Mouse (Mus musculus) left cerebral cortex, postnatal 25 days (tissue): ENCODE results near the gene Tescl. TPM values are rescaled to one million over a fixed set of nuclear protein-coding genes. Genes with fewer than 3 reads are reported as not detected.

ENCODE experiments used
- DNase-seq, 2 experiments: peaks; one replicate each; pipeline ENCODE4 v3.0.0; 2022; ENCODE audit warnings: low spot score in 2 of 2, mixed read lengths in 1 of 2
- intact Hi-C: fragments of 180-260 bp; cut with DNase I; formaldehyde crosslinking; loops from one replicate; pipeline ENCODE4 v1.15.1; 2025
- total RNA-seq, 2 experiments: library from RNA; stranded (reverse); gene quantifications; 2 replicates each; pipeline ENCODE4 v1.2.3; 2021

Gene Tescl
- total RNA-seq, 2 experiments from 2014 or later, result not detected

GRCm38 (mm10) chr7:24365258-24366014, 31.7 kb upstream of the Tescl start:
- intact Hi-C loops, result loop anchor here (2.0 kb wide), 1 partner anchor 19 kb away; no protein-coding TSS in a partner anchor

GRCm38 (mm10) chr7:24364827-24365226, 31.1 kb upstream of the Tescl start:
- DNase-seq, result peak; percentile 82 to 87
- intact Hi-C loops, result loop anchor here (2.0 kb wide), 1 partner anchor 20 kb away; no protein-coding TSS in a partner anchor

More at GRCm38 (mm10) chr7:24365258-24366014, 31.7 kb upstream of the Tescl start:
- no peak for DNase-seq

GRCm38 (mm10) chr7:24363228-24363627, 29.5 kb upstream of the Tescl start:
- intact Hi-C loops, result no loop called here
- DNase-seq, result peak in 1 of 2 experiments; percentile 47

DNA sequence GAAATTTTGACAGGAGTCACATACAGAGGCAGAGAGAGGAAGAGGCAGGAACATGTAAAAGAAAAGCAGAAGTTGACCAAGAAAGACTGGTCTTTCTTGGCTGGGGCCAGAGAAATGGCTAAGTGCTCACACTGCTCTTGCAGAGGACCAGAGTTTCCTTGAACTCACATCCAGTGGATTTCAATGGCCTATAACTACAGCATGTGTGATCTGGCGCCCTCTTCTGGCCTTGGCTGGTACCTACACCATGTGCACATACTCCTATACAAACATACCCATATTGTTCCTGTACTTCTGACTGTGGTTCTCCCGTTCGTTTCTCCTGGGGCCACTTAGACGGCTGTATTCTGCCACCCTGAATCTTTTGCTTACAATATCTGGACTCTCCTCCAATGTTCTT, 27.3 kb upstream of the Tescl start:
- no peak for DNase-seq
- intact Hi-C loops, result no loop called here

GRCm38 (mm10) chr7:24359269-24359668, 25.5 kb upstream of the Tescl start:
- no peak for DNase-seq
- intact Hi-C loops, result no loop called here

DNA sequence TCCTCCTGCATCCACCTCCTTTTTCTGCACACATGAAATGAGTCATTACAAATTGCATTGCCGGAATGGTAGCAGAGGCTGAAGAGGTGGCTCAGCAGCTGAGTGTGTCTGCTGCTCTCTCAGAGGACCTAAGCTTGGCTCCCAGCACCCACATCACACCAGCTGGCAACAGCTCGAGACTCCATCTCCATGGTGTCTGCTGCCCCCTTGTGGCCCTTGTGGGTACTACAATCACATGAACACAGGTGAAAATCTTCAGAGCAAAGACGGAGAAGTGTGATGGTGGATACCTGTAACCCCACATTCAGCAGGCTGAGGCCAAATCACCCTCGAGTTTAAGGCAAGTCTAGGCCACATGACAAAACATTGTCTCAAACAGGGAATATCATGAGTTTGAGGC, 24.2 kb upstream of the Tescl start:
- no peak for DNase-seq
- intact Hi-C loops, result no loop called here

GRCm38 (mm10) chr7:24356081-24356480, 22.3 kb upstream of the Tescl start:
- intact Hi-C loops, result no loop called here

DNA sequence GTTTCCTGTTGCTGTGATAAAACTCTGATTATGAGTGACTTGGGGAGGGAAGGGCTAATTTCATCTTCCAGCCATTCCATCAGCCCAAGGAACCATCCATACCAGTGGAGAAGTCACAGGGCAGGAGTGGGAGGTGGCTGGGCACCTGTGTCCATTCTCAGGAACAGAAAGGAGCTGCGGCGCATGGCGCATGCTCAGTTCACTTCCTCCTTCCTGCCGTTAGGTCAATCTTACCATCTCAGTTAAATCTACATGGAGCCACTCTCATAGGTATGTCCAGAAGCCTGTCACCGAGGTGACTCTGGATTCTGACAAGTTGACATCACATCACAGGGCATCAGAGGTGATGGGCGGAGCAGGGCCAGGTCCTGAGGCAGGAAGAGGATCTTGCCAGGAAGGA, 21.9 kb upstream of the Tescl start:
- intact Hi-C loops, result no loop called here
- DNase-seq, result no peak

More at GRCm38 (mm10) chr7:24356081-24356480, 22.3 kb upstream of the Tescl start:
- no peak for DNase-seq

DNA sequence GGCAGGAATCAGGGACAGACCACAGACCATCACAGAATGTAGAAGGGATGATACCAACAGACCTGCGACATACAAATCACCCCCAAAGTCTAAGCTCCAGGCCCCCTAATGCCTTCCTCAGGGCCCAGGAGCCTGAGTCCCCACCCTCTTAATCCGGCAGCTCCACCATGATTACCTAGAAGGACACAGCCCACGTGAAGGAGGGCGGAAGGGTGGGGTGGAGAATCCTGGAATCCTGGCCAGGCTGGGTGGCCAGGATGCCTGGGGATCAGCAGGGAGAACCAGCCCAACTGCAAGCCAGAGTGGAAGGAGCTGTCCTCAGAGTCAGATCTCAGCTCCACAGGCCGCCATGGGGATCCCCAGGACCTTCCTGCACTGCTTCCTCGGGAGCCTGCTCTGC, 15.2 kb upstream of the Tescl start, which contains the start of gene Lypd5:
Lypd5 (plus strand) TSS at position 301 of the 400 bp plus-strand sequence.
- intact Hi-C loops, result no loop called here
- no peak for DNase-seq

DNA sequence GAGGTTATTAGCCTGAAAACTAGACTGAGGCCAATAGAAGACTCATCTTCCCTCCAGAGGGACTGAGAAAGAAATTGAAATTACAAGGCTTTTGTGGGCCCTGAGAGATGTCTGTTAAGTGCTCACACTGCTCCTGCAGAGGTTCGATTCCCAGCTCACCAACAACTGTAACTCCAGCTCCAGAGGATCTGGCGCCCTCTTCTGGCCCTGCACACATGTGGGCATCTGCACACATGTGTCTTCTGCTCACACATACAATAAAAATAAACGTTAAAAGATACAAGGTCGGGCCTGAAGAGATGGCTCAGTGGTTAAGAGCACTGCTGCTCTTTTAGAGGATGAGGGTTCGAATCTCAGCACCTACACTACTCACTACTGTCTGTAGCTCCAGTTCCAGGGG, 12.7 kb upstream of the Tescl start:
- DNase-seq, result no peak
- intact Hi-C loops, result no loop called here

- intact Hi-C loops, result no loop called here
Measured at GRCm38 (mm10) chr7:24343701-24344272, 10.1 kb upstream of the Tescl start.

DNA sequence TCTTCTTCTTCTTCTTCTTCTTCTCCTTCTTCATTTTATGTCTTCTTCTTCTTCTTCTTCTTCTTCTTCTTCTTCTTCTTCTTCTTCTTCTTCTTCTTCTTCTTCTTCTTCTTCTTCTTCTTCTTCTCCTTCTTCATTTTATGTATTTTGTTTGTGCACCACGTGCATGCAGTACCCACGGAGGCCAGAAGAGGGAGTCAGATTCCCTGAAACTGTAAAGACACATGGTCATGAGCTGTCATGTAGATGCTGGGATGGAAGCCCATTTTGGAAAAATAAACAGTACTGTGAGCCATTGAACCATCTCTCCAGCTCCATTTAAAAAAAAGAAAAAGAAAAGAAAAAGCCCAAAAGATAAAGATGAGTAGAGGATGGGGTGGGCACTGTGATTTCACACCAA, 4.5 kb upstream of the Tescl start:
- intact Hi-C loops, result loop anchor here (5.0 kb wide), 1 partner anchor 69 kb away; no protein-coding TSS in a partner anchor
- no peak for DNase-seq

More at GRCm38 (mm10) chr7:24343701-24344272, 10.1 kb upstream of the Tescl start:
- peak; percentile 17 to 59 for DNase-seq

DNA sequence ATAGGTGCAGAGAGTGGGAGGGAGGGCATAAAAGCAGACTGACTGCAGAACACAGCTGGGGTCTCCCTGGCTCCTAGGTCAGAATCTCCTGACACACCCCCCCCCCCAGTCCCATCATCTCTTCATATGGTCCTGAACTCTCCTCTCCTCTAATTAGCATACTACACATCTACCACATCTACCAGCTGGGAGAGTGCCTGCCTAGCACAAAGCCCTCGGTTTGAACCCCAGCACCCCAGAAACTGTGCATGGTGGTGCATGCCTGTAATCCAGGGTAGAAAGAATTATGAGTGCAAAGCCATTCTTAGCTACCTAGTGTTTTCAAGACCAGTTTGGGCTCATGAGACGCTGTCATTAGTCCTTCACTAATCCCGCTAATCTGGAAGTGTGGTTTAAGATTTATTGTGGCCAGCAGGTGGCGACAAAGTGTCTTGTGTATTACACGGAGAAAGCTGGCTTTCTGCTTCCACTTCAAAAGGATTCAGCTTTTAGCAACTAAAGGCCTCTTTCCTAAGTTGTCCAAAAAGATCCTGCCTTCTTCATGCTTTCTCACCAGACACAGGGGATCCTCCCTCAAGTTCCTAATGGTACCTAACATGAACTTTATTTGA, 2.1 kb upstream of the Tescl start:
- intact Hi-C loops, result loop anchor here (2.0 to 5.0 kb wide), 2 partner anchors 49 to 71 kb away; no protein-coding TSS in a partner anchor
- peak; percentile 75 to 78 for DNase-seq

DNA sequence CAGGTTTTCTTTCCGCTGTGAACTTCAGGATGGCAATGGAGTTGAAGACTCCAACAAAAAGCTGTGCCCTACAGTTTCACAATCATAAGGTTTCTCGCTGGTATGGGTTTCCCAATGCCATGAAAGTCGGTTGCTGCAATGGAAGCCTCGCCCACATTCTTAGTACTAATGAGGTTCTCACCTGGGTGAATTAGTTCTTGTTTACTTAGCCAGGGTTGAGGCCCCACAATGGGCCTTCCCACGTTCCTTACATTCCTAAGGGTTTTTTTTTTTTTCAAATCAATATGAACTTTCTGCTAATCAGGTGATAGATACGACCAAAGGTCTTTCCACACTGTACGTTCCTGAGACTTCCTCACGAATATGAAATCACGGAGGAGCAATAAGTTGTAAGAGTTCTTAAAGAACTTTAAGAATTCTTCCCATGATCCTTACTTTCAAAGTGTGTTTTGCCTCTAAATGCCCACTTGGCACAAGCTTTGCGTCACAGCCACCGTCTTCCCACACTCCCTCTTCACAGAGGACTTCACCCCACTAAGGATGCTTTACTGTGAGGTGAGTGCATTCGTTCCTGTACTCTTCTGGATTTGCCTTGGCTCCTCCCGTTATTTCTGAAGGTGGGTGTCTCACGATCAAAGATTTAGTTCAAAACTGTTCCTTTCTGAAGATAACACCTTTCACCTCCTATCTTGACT, 6.3 kb downstream of the Tescl start:
- no peak for DNase-seq
- intact Hi-C loops, result no loop called here

- intact Hi-C loops, result no loop called here
- peak; percentile 37 to 62 for DNase-seq
Measured at GRCm38 (mm10) chr7:24326273-24327135, 7.2 kb downstream of the Tescl start.

GRCm38 (mm10) chr7:24325675-24326128, 8.0 kb downstream of the Tescl start:
- DNase-seq, result peak; percentile 68 to 81
- intact Hi-C loops, result no loop called here

DNA sequence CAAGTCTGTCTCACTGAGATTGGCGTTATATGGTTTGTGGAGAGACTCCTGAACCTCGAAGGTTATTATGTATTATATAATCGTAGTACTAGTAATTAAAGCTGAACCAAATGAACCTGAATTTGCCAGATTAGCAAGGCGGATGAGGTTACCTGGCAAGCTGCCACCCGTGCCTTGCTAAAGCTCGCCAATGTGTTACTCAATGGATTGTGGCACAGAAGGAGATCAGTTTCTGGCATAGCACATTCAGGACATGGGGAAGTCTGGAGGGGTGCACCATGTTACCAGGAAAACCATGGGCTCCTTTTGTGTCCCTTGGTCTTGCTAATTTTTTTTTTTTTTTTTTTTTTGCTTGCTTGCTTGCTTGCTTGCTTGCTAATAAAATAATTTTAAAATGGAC, 8.5 kb downstream of the Tescl start:
- intact Hi-C loops, result no loop called here
- DNase-seq, result no peak

DNA sequence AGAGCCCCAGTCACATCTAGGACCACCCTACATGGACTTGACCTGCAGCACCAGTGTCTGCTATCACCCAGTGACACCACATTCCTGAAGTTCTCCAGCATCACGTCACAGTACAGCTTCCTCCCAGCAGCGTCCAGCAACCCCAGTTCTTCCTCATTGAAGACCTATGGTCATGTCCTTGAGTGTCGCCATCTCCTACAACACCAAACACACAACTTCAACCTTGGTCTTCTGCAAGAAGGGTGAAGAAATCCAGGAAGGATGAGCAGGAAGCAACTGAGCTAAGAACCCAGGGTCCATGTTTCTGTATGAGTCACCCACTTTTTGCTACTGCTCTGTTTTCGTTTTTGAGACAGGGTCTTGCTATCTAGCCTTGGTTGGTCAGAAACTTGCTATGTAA, 11.1 kb downstream of the Tescl start:
- intact Hi-C loops, result no loop called here
- DNase-seq, result no peak

GRCm38 (mm10) chr7:24318942-24319341, 14.8 kb downstream of the Tescl start:
- intact Hi-C loops, result no loop called here
- DNase-seq, result no peak
